Mouse (Mus musculus) lung, adult 2 months (tissue): ENCODE data around the gene Sema7a.

Experiments
- CTCF ChIP-seq: fragments of 200-500 bp; IDR thresholded peaks from 2 replicates; pipeline ENCODE4 v1.5.1; 2011; ENCODE audit warnings: mild to moderate bottlenecking, low read length, control low read depth; ENCODE audit not compliant: insufficient read depth
- POLR2A ChIP-seq: fragments of 200-500 bp; IDR thresholded peaks from 2 replicates; pipeline ENCODE4 v1.6.1; 2011; ENCODE audit warnings: low read depth, mild to moderate bottlenecking, control low read depth, low read length, borderline replicate concordance; ENCODE audit errors: extremely low read depth

DNA sequence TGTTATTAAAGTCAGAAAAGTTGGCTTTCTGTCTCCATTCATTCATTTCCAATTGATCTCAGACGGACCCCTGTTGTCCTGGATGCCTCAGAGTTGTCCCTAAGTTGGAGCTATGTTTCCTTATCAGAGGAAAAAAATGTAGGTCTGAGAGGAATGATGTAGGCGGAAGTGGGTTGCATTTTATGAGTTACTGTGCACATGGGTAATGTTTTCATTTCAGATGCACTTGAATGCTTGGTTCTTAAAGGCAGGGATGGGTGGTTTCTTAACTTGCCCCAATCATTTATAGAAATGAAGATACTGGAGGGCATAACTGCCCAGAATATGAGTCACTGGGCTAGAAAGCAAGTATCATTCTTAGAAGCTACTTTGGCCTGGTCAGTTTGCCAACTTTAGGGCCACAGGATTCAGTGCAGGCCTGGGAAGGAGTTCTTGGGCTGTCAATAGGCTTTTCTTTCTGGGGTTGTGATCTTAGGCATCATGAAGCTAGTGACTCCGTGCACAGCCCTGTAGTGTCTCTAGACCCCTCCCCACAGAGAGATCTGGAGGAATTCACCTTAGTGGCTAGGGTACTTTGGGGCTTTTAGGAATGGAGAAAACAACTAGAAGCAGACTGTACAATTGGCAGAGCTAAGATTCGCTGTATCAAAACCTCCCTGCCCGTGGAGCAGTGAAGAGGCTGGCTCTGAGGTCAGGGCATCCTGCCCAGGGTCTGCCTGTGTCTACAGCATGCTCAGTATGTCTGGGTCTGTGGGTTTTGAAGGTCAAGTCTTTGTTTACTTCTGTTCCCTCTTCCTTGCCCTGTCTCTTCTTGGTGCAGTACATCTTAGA lies 1.5 kb upstream of the Sema7a start:
- TF ChIP-seq CTCF: no peak
- TF ChIP-seq POLR2A: no peak
